Mouse (Mus musculus): Measurements from ENCODE around the gene Gm13696. TPM values are rescaled to one million over a fixed set of nuclear protein-coding genes. Genes with fewer than 3 reads are reported as not detected.
A peak's percentile ranks its signal among the peaks of the same experiment; 100 is the strongest.
"Not testable (repeated sequence)": the region's sequence is repeated elsewhere in the genome, so short reads cannot be mapped to it uniquely, and the experiment has no call there.

Gm13696 gene
- polyA plus RNA-seq (2014; fragmentation: Nextera tagmentation; extraction: Ambion mirVana), result not detected in 2 replicates

- H3K4me2 ChIP-seq (ENCODE audit: low read depth, low read length); H3K27me3 ChIP-seq (replicated peaks; ENCODE audit: control insufficient read depth, insufficient read depth, low read length); H3K9ac ChIP-seq (ENCODE audit: low read depth, low read length); ATAC-seq (ENCODE audit: low read depth); H3K4me3 ChIP-seq (ENCODE audit: low read depth, low read length); H3K27ac ChIP-seq (replicated peaks; ENCODE audit: low read depth, low read length); DNase-seq (ENCODE audit: low spot score); H3K36me3 ChIP-seq (ENCODE audit: control insufficient read depth, insufficient read depth, low read length); H3K4me1 ChIP-seq (ENCODE audit: control insufficient read depth, insufficient read depth, low read length); H3K9me3 ChIP-seq (ENCODE audit: control insufficient read depth, low read length): not testable (repeated sequence)
- no CpG with 5 or more reads among the region's 6 CpGs for WGBS
Measured at GRCm38 (mm10) chr2:83972823-83973222, at the start of gene Gm13696. Gene Gm13696 (plus strand): TSS chr2:83973123.

GRCm38 (mm10) chr2:83929478-83930088 lies 43.3 kb upstream of the Gm13696 start:
- Histone ChIP-seq H3K9ac (ENCODE audit: low read depth, low read length) (no peak overlapping the region), H3K9me3 (ENCODE audit: control insufficient read depth, low read length) (no peaks in the 10 kb centered on the region), H3K36me3 (ENCODE audit: control insufficient read depth, insufficient read depth, low read length) (no peaks in the 10 kb centered on the region), H3K4me1 (ENCODE audit: control insufficient read depth, insufficient read depth, low read length) (no peaks in the 10 kb centered on the region), H3K27me3 (replicated peaks; ENCODE audit: control insufficient read depth, insufficient read depth, low read length) (no peaks in the 10 kb centered on the region), H3K4me3 (ENCODE audit: low read depth, low read length) (no peak overlapping the region), H3K27ac (replicated peaks; ENCODE audit: low read depth, low read length) (no peak overlapping the region), H3K4me2 (ENCODE audit: low read depth, low read length) (no peak overlapping the region)
- WGBS, result 29% methylated on average over 2 of the region's 2 CpGs
- ATAC-seq (ENCODE audit: low read depth) (no peak), DNase-seq (ENCODE audit: low spot score) (peak; percentile 6)

GRCm38 (mm10) chr2:83940931-83941361 lies 32.0 kb upstream of the Gm13696 start, which contains the start of gene Zswim2:
Gene Zswim2 (minus strand): TSS chr2:83941228.
- WGBS, result under 1% methylated on average over 20 of the region's 20 CpGs

GRCm38 (mm10) chr2:83941378-83941777 lies 31.5 kb upstream of the Gm13696 start:
- Histone ChIP-seq H3K27ac (replicated peaks; ENCODE audit: low read depth, low read length) (no peak overlapping the region), H3K27me3 (replicated peaks; ENCODE audit: control insufficient read depth, insufficient read depth, low read length) (no peaks in the 10 kb centered on the region; the same call in 1 of the 2 replicates), H3K4me1 (ENCODE audit: control insufficient read depth, insufficient read depth, low read length) (no peaks in the 10 kb centered on the region), H3K4me3 (ENCODE audit: low read depth, low read length) (peak overlapping the region; percentile 29), H3K36me3 (ENCODE audit: control insufficient read depth, insufficient read depth, low read length) (no peaks in the 10 kb centered on the region), H3K9ac (ENCODE audit: low read depth, low read length) (no peak overlapping the region), H3K4me2 (ENCODE audit: low read depth, low read length) (peak overlapping the region; percentile 58), H3K9me3 (ENCODE audit: control insufficient read depth, low read length) (no peaks in the 10 kb centered on the region)
- ATAC-seq (ENCODE audit: low read depth) (peak; percentile 53), DNase-seq (ENCODE audit: low spot score) (peak; percentile 23)
- 22% methylated on average over 3 of the region's 3 CpGs for WGBS

More at GRCm38 (mm10) chr2:83940931-83941361, 32.0 kb upstream of the Gm13696 start, which contains the start of gene Zswim2:
- ATAC-seq (ENCODE audit: low read depth) (peak; percentile 95), DNase-seq (ENCODE audit: low spot score) (peak; percentile 88)
- Histone ChIP-seq H3K27me3 (replicated peaks; ENCODE audit: control insufficient read depth, insufficient read depth, low read length) (no peaks in the 10 kb centered on the region; the same call in 1 of the 2 replicates), H3K4me1 (ENCODE audit: control insufficient read depth, insufficient read depth, low read length) (no peaks in the 10 kb centered on the region), H3K9ac (ENCODE audit: low read depth, low read length) (peak within 1 kb of the TSS; percentile 49; the same call in 1 of the 2 replicates), H3K27ac (replicated peaks; ENCODE audit: low read depth, low read length) (no peak within 1 kb of the TSS), H3K4me2 (ENCODE audit: low read depth, low read length) (peak within 1 kb of the TSS; percentile 58), H3K9me3 (ENCODE audit: control insufficient read depth, low read length) (no peaks in the 10 kb centered on the region), H3K36me3 (ENCODE audit: control insufficient read depth, insufficient read depth, low read length) (no peaks in the 10 kb centered on the region), H3K4me3 (ENCODE audit: low read depth, low read length) (peak within 1 kb of the TSS; percentile 29)

- Histone ChIP-seq H3K4me2 (ENCODE audit: low read depth, low read length) (no peak overlapping the region), H3K4me3 (ENCODE audit: low read depth, low read length) (no peak overlapping the region), H3K36me3 (ENCODE audit: control insufficient read depth, insufficient read depth, low read length) (no peaks in the 10 kb centered on the region), H3K27me3 (replicated peaks; ENCODE audit: control insufficient read depth, insufficient read depth, low read length) (no peaks in the 10 kb centered on the region; the same call in 1 of the 2 replicates), H3K4me1 (ENCODE audit: control insufficient read depth, insufficient read depth, low read length) (no peaks in the 10 kb centered on the region), H3K9ac (ENCODE audit: low read depth, low read length) (no peak overlapping the region), H3K9me3 (ENCODE audit: control insufficient read depth, low read length) (no peaks in the 10 kb centered on the region), H3K27ac (replicated peaks; ENCODE audit: low read depth, low read length) (no peak overlapping the region)
- DNase-seq (ENCODE audit: low spot score), result no peak
- WGBS, result 61% methylated on average over 4 of the region's 4 CpGs
- ATAC-seq (ENCODE audit: low read depth), result no peak
Measured at GRCm38 (mm10) chr2:83941792-83942191, 31.1 kb upstream of the Gm13696 start.

GRCm38 (mm10) chr2:83955393-83955792 lies 17.5 kb upstream of the Gm13696 start, which contains the start of gene Gm13698:
Gene Gm13698 (plus strand): TSS chr2:83955693.
- H3K4me2 ChIP-seq (ENCODE audit: low read depth, low read length); ATAC-seq (ENCODE audit: low read depth); H3K9me3 ChIP-seq (ENCODE audit: control insufficient read depth, low read length); H3K4me1 ChIP-seq (ENCODE audit: control insufficient read depth, insufficient read depth, low read length); DNase-seq (ENCODE audit: low spot score); H3K27me3 ChIP-seq (replicated peaks; ENCODE audit: control insufficient read depth, insufficient read depth, low read length); H3K4me3 ChIP-seq (ENCODE audit: low read depth, low read length); H3K36me3 ChIP-seq (ENCODE audit: control insufficient read depth, insufficient read depth, low read length); H3K9ac ChIP-seq (ENCODE audit: low read depth, low read length); H3K27ac ChIP-seq (replicated peaks; ENCODE audit: low read depth, low read length): not testable (repeated sequence)
- no CpG with 5 or more reads among the region's 6 CpGs for WGBS

- no CpG with 5 or more reads among the region's 6 CpGs for WGBS
- H3K4me3 ChIP-seq (ENCODE audit: low read depth, low read length); ATAC-seq (ENCODE audit: low read depth): not testable (repeated sequence)
Measured at GRCm38 (mm10) chr2:83961203-83961602, 11.7 kb upstream of the Gm13696 start, which contains the start of gene Gm13693. Gene Gm13693 (plus strand): TSS chr2:83961503.

GRCm38 (mm10) chr2:83967013-83967412 lies 5.9 kb upstream of the Gm13696 start, which contains the start of gene Gm13695:
Gene Gm13695 (plus strand): TSS chr2:83967313.
- H3K4me2 ChIP-seq (ENCODE audit: low read depth, low read length); H3K4me1 ChIP-seq (ENCODE audit: control insufficient read depth, insufficient read depth, low read length); DNase-seq (ENCODE audit: low spot score); H3K27me3 ChIP-seq (replicated peaks; ENCODE audit: control insufficient read depth, insufficient read depth, low read length); H3K27ac ChIP-seq (replicated peaks; ENCODE audit: low read depth, low read length); H3K4me3 ChIP-seq (ENCODE audit: low read depth, low read length); H3K9ac ChIP-seq (ENCODE audit: low read depth, low read length); H3K9me3 ChIP-seq (ENCODE audit: control insufficient read depth, low read length); ATAC-seq (ENCODE audit: low read depth); H3K36me3 ChIP-seq (ENCODE audit: control insufficient read depth, insufficient read depth, low read length): not testable (repeated sequence)
- no CpG with 5 or more reads among the region's 6 CpGs for WGBS

More at GRCm38 (mm10) chr2:83961203-83961602, 11.7 kb upstream of the Gm13696 start, which contains the start of gene Gm13693:
- H3K27me3 ChIP-seq (replicated peaks; ENCODE audit: control insufficient read depth, insufficient read depth, low read length); H3K36me3 ChIP-seq (ENCODE audit: control insufficient read depth, insufficient read depth, low read length); H3K9ac ChIP-seq (ENCODE audit: low read depth, low read length); H3K9me3 ChIP-seq (ENCODE audit: control insufficient read depth, low read length); H3K4me1 ChIP-seq (ENCODE audit: control insufficient read depth, insufficient read depth, low read length); H3K27ac ChIP-seq (replicated peaks; ENCODE audit: low read depth, low read length); H3K4me2 ChIP-seq (ENCODE audit: low read depth, low read length); DNase-seq (ENCODE audit: low spot score): not testable (repeated sequence)

All from embryonic facial prominence, embryonic 14.5 days (tissue).